Mouse (Mus musculus) heart, embryonic 16.5 days (tissue): Measurements from ENCODE around the gene Htr3b. TPM values are rescaled to one million over a fixed set of nuclear protein-coding genes. Genes with fewer than 3 reads are reported as not detected.

Source experiments
- ATAC-seq: fragments of 200-750 bp; cut with Nextera tagmentation; replicated peaks from 2 replicates; pipeline ENCODE4 v1.8.0; 2017; ENCODE audit warnings: moderate number of reproducible peaks; ENCODE audit not compliant: insufficient read depth, low FRiP score; ENCODE audit errors: extremely low read depth
- H3K27ac ChIP-seq: fragments of 300-500 bp; sonication (generic); 2 replicates; pipeline ENCODE4 v1.5.1; 2014; ENCODE audit warnings: mild to moderate bottlenecking, low read length, control low read depth, moderate library complexity
- H3K27me3 ChIP-seq: fragments of 300-500 bp; sonication (generic); 2 replicates; pipeline ENCODE4 v1.6.1; 2014; ENCODE audit warnings: low read length, mixed read lengths; ENCODE audit not compliant: control insufficient read depth, insufficient read depth
- H3K36me3 ChIP-seq: fragments of 300-500 bp; sonication (generic); 2 replicates; pipeline ENCODE4 v1.6.1; 2014; ENCODE audit not compliant: control insufficient read depth, insufficient read depth
- H3K4me1 ChIP-seq: fragments of 300-500 bp; sonication (generic); 2 replicates; pipeline ENCODE4 v1.6.1; 2014; ENCODE audit warnings: low read length, mixed read lengths; ENCODE audit not compliant: control insufficient read depth, insufficient read depth
- H3K4me2 ChIP-seq: fragments of 300-500 bp; sonication (generic); 2 replicates; pipeline ENCODE4 v1.6.1; 2014; ENCODE audit warnings: low read depth, mild to moderate bottlenecking, control low read depth, low read length
- H3K4me3 ChIP-seq: fragments of 300-500 bp; sonication (generic); 2 replicates; pipeline ENCODE4 v1.5.1; 2014; ENCODE audit warnings: mild to moderate bottlenecking, control low read depth, low read length
- H3K9ac ChIP-seq: fragments of 300-500 bp; sonication (generic); 2 replicates; pipeline ENCODE4 v1.6.1; 2014; ENCODE audit warnings: low read length, control low read depth
- H3K9me3 ChIP-seq: fragments of 300-500 bp; sonication (generic); replicated peaks from 2 replicates; pipeline ENCODE4 v1.6.1; 2016; ENCODE audit warnings: low read length; ENCODE audit not compliant: control insufficient read depth
- WGBS: fragments of 180-500 bp; shearing (Covaris S2); extraction: QIAGEN DNeasy Blood & Tissue Kit; methylation state at CpG from one replicate; pipeline ENCODE4 v1.1.7; 2014; 5-methylcytosine and 5-hydroxymethylcytosine counted together
- polyA plus RNA-seq: library from polyadenylated mRNA; unstranded; fragments of >200 nt; fragmentation: Nextera tagmentation; extraction: Ambion mirVana; gene quantifications from 2 replicates; pipeline ENCODE4 v1.2.1, GENCODE M21; 2015

The Htr3b gene
- polyA plus RNA-seq, 1 experiment from 2014 or later = 0.08 TPM

DNA sequence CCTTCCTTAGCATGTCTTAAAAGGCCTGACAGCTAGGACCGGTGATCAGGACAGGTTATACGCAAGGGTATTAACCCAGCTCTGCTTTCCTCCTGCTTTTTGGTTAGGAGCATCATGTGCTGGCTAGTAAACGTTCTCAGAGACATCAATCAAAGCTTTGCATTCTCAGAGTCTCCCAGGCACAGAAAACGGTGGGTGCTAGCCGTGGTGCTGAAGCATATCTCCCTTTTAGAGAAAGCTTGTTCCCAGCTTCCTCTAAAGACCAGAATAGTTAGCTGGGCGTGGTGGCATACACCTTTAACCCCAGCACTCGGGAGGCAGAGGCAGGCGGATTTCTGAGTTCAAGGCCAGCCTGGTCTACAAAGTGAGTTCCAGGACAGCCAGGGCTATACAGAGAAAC is 66.2 kb downstream of the Htr3b start:
- ATAC-seq = no peak
- Histone ChIP-seq H3K4me3 (no peak overlapping the region), H3K4me1 (no peaks in the 10 kb centered on the region), H3K9ac (no peak overlapping the region), H3K9me3 (no peaks in the 10 kb centered on the region), H3K27ac (no peak overlapping the region), H3K4me2 (no peak overlapping the region), H3K27me3 (peaks cover 23% of the 10 kb centered on the region), H3K36me3 (no peaks in the 10 kb centered on the region)
- WGBS = 18% methylated on average over 8 of the region's 8 CpGs

DNA sequence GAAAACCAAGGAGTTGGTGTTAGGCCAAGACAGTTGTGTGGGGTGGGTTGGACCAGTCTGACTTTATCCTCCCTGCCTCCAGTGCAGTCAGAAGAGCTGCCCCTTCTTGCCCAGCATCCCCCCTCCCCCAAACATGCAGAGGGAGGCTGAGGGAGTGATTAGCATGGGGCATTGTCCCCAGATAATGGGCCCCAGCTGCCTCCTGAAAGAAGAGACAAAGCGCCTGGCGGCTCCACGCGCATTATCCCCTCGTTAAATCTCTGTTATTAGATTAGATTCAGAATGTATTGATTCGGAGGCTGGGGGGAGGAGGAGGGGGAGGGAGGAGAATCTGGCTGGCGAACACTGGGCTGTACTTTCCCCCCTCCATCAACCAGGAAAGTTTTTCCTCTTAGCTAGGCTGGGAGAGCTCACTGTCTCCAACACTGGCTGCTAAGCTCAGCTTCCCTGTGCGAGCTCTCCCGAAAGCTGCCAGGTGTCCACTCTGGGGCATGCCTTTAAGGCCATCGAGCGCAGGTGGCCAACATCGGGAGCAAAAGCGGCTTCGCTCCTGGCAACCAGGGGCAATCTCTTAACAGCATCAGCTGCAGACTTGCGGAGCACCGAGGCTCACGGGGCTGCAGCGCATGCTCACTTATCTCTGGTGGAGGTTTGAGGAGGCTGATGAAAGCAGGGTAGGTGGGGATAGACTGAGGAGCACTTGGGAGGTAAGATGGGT is 68.8 kb downstream of the Htr3b start:
- H3K9ac ChIP-seq = no peak overlapping the region
- ATAC-seq = no peak
- no peaks in the 10 kb centered on the region for H3K36me3 ChIP-seq
- no peak overlapping the region for H3K27ac ChIP-seq
- H3K4me3 ChIP-seq = no peak overlapping the region
- 28% methylated on average over 18 of the region's 18 CpGs for WGBS
- H3K4me2 ChIP-seq = no peak overlapping the region
- H3K9me3 ChIP-seq = no peaks in the 10 kb centered on the region
- peaks cover 23% of the 10 kb centered on the region for H3K27me3 ChIP-seq
- H3K4me1 ChIP-seq = no peaks in the 10 kb centered on the region

DNA sequence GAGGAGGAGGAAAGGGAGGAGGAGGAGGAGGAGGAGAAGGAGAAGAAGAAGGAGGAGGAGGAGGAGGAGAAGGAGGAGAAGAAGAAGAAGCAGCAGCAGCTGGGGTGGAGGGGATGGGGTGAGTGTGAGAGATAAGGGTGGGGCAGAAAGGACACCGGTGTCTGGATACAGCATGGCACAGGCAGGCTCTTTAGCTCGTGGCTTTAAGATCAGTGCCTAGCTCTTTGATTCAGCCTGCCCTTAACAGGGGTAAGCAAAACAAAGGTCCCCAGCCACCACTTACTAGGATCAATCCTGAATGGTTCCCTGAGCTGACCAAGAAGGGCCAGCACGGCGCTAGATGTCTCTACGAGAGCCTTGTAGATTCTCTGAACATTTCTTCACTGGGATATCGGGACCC is 70.0 kb downstream of the Htr3b start:
- H3K9me3 ChIP-seq = no peaks in the 10 kb centered on the region

GRCm38 (mm10) chr9:48893986-48894385 is 70.8 kb downstream of the Htr3b start:
- no peak for ATAC-seq
- Histone ChIP-seq H3K27me3 (peaks cover 23% of the 10 kb centered on the region), H3K27ac (no peak overlapping the region), H3K4me1 (no peaks in the 10 kb centered on the region), H3K36me3 (no peaks in the 10 kb centered on the region), H3K9ac (no peak overlapping the region), H3K4me2 (no peak overlapping the region), H3K9me3 (no peaks in the 10 kb centered on the region), H3K4me3 (no peak overlapping the region)
- 31% methylated on average over 3 of the region's 3 CpGs for WGBS

More for the DNA sequence above, 70.0 kb downstream of the Htr3b start:
- Histone ChIP-seq H3K4me2 (no peak overlapping the region), H3K4me3 (no peak overlapping the region), H3K27me3 (peaks cover 23% of the 10 kb centered on the region), H3K36me3 (no peaks in the 10 kb centered on the region), H3K27ac (no peak overlapping the region), H3K4me1 (no peaks in the 10 kb centered on the region), H3K9ac (no peak overlapping the region)
- WGBS = 62% methylated on average over 6 of the region's 6 CpGs
- ATAC-seq = no peak

DNA sequence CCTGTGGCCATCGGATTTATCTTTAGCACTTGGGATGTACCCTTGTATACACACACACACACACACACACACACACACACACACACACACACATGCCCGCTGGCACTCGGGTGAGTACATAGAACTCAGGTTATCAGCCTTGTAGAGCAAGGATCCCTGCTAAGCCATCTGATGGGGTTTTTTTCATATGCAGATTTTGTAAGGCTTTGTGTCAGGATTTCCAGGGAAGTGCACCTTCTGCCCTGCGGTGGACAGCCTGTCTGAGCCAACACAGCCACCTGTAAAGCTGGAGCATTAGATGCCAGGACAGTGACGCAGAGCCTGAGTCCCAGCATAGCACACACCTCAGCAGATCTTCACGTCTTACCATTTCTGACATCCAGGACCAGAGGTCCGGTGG is 75.7 kb downstream of the Htr3b start:
- Histone ChIP-seq H3K27ac (no peak overlapping the region), H3K9me3 (no peaks in the 10 kb centered on the region), H3K4me3 (no peak overlapping the region), H3K9ac (no peak overlapping the region), H3K36me3 (no peaks in the 10 kb centered on the region), H3K4me1 (no peaks in the 10 kb centered on the region), H3K27me3 (peaks cover 8% of the 10 kb centered on the region; the same call in 1 of the 2 replicates), H3K4me2 (no peak overlapping the region)
- no peak for ATAC-seq
- WGBS = 79% methylated on average over 7 of the region's 7 CpGs

Other genes starting within 250 kb of the Htr3b start
- 10.4 and 10.5 TPM in 2 replicates for gene Zbtb16, start 128.8 kb downstream of the Htr3b start, polyA plus RNA-seq
- 1.0 and 1.8 TPM in 2 replicates for gene Htr3a, start 53.9 kb downstream of the Htr3b start, polyA plus RNA-seq
- gene Usp28, start 20.4 kb upstream of the Htr3b start, polyA plus RNA-seq = 119 and 121 TPM in 2 replicates
- gene Zw10, start 90.6 kb upstream of the Htr3b start, polyA plus RNA-seq = 23.0 and 28.6 TPM in 2 replicates
- 0.06 and 0.24 TPM in 2 replicates for gene Tmprss5, start 116.3 kb upstream of the Htr3b start, polyA plus RNA-seq